Mouse (Mus musculus) megakaryocyte, embryonic 14.5 days (primary cell): ENCODE data around the gene Flcn. TPM values are rescaled to one million over a fixed set of nuclear protein-coding genes. Genes with fewer than 3 reads are reported as not detected.

Source experiments
- H3K27me3 ChIP-seq: replicated peaks from 2 replicates; pipeline ENCODE3; 2012; ENCODE audit warnings: inconsistent platforms
- H3K36me3 ChIP-seq: replicated peaks from 2 replicates; pipeline ENCODE3; 2012; ENCODE audit warnings: low read length, inconsistent platforms, mixed read lengths
- H3K4me1 ChIP-seq: 2 replicates; pipeline ENCODE4 v1.6.1; 2012; ENCODE audit warnings: inconsistent platforms
- H3K4me3 ChIP-seq: replicated peaks from 2 replicates; pipeline ENCODE3; 2012; ENCODE audit warnings: moderate library complexity, mild to moderate bottlenecking, inconsistent platforms
- H3K9me3 ChIP-seq: 2 replicates; pipeline ENCODE4 v1.6.1; 2012; ENCODE audit warnings: inconsistent platforms
- FLI1 ChIP-seq: IDR thresholded peaks from 2 replicates; pipeline ENCODE4 v1.6.1; 2012; ENCODE audit warnings: low read length, inconsistent platforms, mixed read lengths
- GATA1 ChIP-seq: IDR thresholded peaks from 3 replicates; pipeline ENCODE4 v1.6.1; 2012; ENCODE audit warnings: mixed read lengths, low read length, inconsistent platforms, borderline replicate concordance
- polyA plus RNA-seq: library from polyadenylated mRNA; stranded (reverse); fragments of >175 nt; gene quantifications from 2 replicates; pipeline ENCODE4 v1.2.3, GENCODE M21; 2012; ENCODE audit warnings: low replicate concordance; ENCODE audit not compliant: insufficient read depth

Gene Flcn
- polyA plus RNA-seq, 1 experiment, result 19.0 TPM

DNA sequence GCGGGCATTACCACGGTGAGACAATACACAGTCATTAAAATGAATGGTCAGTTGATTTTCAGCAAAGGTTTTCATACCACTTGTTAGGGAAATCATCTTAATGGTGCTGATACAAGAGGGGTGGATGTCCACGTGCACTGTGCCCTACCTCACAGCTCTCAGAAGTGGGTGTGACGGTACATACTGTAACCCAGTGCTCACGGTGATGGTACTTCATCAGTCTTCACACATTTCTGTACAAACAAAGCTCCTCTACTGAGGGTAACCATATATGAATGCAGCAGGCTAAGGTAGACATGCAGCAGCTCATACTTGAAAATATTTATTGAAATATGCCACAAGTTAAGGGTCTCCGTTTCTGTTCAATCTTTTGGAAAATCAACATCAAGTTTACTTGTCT is 26.2 kb downstream of the Flcn start:
- Histone ChIP-seq H3K36me3 (peaks cover 25% of the 10 kb centered on the region), H3K4me1 (peaks cover 58% of the 10 kb centered on the region), H3K27me3 (peaks cover 34% of the 10 kb centered on the region), H3K9me3 (no peaks in the 10 kb centered on the region), H3K4me3 (no peak overlapping the region)
- TF ChIP-seq FLI1 (no peak), GATA1 (no peak)

DNA sequence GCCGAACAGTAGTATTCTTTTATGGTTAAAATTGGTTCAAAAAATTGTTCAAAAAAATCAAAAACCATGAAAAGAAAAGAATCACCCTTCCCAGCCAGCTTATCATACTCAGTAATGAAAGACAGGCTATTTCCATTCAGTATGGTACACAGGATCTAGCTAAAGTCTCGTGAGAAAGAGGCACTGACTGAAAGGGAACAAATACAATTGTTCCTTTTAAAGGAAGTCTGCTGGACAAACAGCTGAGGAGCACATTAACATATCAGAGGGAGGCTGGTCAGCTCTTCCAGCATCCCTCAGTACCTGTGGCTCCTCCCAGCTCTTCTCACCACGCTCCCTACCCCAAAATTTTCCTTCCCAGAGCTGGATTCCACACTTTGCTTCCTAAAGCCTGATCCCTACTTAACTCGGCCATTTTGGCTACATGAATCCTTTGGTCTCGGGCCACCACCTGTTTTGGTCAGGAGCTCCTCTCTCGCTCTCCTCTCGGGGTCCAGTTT is 27.7 kb downstream of the Flcn start:
- Histone ChIP-seq H3K36me3 (peaks cover 38% of the 10 kb centered on the region), H3K27me3 (peaks cover 27% of the 10 kb centered on the region), H3K4me3 (no peak overlapping the region), H3K9me3 (no peaks in the 10 kb centered on the region), H3K4me1 (peaks cover 59% of the 10 kb centered on the region)
- TF ChIP-seq FLI1 (no peak), GATA1 (no peak)

DNA sequence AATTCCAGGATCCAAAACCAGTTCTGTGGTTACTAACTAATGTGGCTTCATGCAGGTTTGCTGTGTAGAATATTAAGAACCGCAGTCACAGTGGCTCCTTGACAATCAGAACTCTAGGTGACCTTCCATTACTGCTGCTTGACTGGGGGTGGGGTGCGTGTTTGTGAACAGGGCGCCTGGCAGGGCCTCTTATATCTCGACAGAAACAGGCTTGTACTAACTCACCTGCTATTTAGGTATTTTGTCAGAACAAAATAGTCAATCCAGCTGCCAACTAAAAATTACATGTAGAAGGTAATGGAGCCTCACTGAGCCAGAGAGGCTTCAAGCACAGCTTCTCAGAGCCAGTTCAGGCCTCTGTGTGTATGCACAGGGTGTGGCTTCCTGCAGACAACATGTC is 29.6 kb downstream of the Flcn start:
- no peak for TF ChIP-seq FLI1
- TF ChIP-seq GATA1, result no peak
- Histone ChIP-seq H3K4me1 (peaks cover 62% of the 10 kb centered on the region), H3K27me3 (peaks cover 10% of the 10 kb centered on the region), H3K4me3 (no peak overlapping the region), H3K9me3 (no peaks in the 10 kb centered on the region), H3K36me3 (peaks cover 57% of the 10 kb centered on the region)

DNA sequence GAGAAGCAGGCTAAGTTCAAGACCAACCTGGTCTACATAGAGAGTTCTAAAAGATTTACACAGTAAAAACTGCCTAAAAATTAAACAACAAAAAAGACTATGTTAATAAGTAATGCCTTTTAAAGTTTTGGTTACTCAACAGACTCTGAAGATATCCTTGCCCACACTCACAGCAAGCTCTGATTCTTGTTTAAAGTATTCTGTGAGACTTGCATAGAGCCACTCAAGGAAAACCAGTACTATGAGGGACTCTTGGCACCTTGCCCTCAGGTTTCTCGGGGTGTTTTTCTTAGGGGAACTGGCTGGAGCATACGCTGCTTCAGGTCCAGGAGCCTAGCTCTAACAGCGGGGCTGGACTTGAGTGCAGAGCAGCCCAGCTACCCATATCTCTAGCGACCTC is 30.4 kb downstream of the Flcn start:
- no peak overlapping the region for H3K4me3 ChIP-seq
- H3K9me3 ChIP-seq, result no peaks in the 10 kb centered on the region
- H3K36me3 ChIP-seq, result peaks cover 64% of the 10 kb centered on the region
- TF ChIP-seq FLI1 (no peak), GATA1 (no peak)
- H3K27me3 ChIP-seq, result peaks cover 2% of the 10 kb centered on the region
- peaks cover 62% of the 10 kb centered on the region for H3K4me1 ChIP-seq

DNA sequence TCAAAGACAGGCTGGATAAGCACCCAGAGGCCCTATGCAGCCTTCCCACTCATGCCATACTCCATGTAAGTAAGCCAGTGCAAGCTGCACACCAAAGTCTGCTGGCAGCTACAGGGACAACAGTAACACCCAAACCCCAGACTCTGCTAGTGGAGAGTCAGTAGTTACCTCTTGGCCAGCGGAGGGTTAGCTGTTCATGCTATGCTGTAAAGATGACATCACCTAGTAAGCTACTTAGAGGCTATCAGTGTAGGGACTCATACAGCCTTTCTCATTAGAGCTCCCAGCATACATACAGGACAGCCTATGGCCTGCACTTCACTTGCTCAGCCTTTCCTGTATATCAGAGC is 31.0 kb downstream of the Flcn start:
- Histone ChIP-seq H3K36me3 (peaks cover 67% of the 10 kb centered on the region), H3K27me3 (no peaks in the 10 kb centered on the region), H3K9me3 (no peaks in the 10 kb centered on the region), H3K4me1 (peaks cover 65% of the 10 kb centered on the region), H3K4me3 (no peak overlapping the region)
- TF ChIP-seq GATA1 (no peak), FLI1 (no peak)

DNA sequence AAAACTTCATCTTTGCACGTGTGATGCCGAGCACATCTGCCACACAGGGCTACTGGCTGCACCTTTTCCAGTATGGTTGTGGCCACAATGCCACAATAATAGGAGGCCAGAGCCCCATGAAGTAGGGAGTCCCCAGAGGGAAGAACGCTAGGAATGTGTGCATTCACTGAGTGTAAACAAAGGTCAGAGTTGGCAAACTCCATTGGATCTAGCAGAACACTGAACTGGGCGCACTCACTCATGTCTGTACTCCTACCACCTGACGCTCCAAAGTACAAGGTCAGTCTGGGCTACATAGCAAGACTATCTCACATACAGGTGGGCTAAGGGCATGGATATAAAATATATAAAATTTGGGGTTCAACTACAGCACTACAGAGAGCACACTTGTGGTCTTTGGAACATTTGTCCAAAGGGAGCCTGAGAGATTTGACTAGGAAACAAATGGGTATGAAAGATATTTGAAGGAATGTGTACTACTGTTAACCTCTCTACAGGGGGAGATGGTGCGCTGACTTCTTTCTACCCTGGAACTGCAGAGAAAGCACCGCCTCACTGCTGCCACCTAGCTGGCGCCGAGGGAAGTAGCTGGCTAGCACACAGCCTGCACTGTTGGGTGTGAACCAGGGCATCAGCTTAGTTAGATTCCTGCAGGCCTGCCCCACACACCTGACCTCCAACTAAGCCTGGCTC is 31.5 kb downstream of the Flcn start:
- no peak for TF ChIP-seq FLI1
- Histone ChIP-seq H3K9me3 (no peaks in the 10 kb centered on the region), H3K27me3 (no peaks in the 10 kb centered on the region), H3K4me1 (peaks cover 70% of the 10 kb centered on the region), H3K4me3 (no peak overlapping the region), H3K36me3 (peaks cover 72% of the 10 kb centered on the region)

DNA sequence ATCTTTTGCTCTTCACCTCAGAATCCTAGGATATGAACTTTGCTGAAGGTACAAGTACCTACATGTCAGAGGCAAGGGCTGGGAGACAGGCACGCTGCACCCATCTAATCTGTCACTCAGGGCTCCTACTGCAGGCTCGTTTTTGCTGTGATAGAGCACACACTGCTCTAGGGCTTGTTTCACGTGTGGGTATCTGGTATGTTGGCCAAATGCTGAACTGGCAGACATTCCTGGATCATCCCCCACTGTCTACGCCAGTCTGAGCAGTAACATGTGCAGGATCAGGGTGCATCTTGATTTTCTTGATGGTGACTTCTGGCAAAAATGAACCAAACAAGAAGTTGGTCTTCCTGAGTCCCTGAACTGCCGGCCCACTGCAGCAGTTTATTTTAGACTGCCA is 32.6 kb downstream of the Flcn start:
- H3K4me1 ChIP-seq, result peaks cover 81% of the 10 kb centered on the region
- no peak for TF ChIP-seq GATA1
- TF ChIP-seq FLI1, result no peak
- H3K36me3 ChIP-seq, result peaks cover 82% of the 10 kb centered on the region
- no peak overlapping the region for H3K4me3 ChIP-seq
- H3K27me3 ChIP-seq, result no peaks in the 10 kb centered on the region
- H3K9me3 ChIP-seq, result no peaks in the 10 kb centered on the region

DNA sequence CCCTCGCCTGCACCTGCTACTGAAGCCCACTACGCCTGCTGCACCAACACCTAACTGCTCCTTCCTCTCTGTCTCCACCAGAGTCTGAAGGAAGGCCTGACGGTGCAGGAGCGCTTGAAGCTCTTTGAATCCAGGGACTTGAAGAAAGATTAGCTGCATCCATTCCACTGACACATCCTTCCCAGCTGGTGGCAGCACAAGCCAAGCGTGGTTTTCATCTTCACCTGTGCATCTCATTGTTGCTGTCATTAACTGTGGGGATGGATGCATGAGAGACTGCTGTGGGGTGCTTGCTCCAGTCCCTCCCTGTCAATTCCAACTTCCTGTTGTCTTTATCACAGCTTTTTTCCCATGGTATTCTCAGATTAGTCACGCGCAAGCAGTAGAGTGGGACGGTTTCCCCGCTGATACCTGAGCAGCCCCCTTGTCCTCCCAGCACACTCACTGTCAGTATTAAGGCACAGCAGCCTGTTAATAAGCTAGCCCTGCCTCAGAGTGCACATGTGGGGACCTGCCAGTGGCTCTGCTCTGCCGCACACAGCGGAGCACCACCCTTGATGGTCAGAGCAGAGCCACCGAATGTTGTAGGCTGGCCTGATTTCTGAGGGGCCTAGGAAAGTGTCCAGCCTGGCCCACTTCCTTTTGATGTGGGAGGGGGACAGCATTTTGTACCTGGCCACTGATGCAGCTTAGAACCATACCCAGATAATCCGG is 34.2 kb downstream of the Flcn start:
- H3K4me1 ChIP-seq, result peaks cover 94% of the 10 kb centered on the region
- TF ChIP-seq FLI1 (no peak), GATA1 (no peak)
- peaks cover 93% of the 10 kb centered on the region for H3K36me3 ChIP-seq
- H3K9me3 ChIP-seq, result no peaks in the 10 kb centered on the region
- peak overlapping the region; percentile 8 for H3K4me3 ChIP-seq
- H3K27me3 ChIP-seq, result no peaks in the 10 kb centered on the region

DNA sequence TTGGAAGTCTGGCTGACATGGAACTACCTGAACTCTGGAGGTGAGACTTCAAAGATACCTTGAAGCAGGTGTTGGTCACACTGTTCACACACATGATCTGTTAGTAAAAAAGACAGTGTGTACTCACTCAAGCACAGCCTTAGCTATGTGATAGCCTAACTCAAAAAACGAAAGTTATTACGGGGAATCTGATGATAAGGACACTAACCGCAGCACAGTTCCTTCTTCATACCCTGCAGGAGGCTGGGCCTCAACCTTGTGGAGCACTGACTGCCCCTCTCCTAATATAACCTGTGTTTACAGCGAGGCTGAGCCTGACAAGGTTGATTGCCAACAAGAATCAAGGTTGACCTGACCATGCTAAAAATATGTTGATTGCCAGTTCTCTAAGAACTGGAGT is 35.3 kb downstream of the Flcn start:
- H3K4me3 ChIP-seq, result no peak overlapping the region
- H3K27me3 ChIP-seq, result no peaks in the 10 kb centered on the region
- peaks cover 95% of the 10 kb centered on the region for H3K4me1 ChIP-seq
- peaks cover 94% of the 10 kb centered on the region for H3K36me3 ChIP-seq
- no peaks in the 10 kb centered on the region for H3K9me3 ChIP-seq
- TF ChIP-seq GATA1 (no peak), FLI1 (no peak)

DNA sequence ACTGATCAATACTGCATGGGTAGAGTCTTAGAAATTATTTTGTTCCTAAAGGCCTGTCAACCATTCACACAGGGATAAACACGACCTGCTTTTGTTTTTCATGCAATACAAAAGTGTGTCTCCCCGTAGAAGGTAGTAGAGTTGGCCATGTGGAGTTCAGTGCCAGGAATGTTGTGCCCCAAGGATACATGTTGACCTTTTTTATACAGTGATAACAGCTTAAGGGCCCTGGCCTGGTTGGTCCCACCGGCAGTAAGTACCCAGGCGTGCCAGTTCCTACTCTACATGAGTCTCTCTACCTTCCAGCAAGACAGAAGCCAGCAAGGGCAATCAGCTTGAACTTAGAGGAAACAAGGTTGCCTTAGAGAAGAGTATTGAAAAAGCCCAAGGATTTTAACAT is 36.9 kb downstream of the Flcn start:
- Histone ChIP-seq H3K4me1 (peaks cover 98% of the 10 kb centered on the region), H3K27me3 (no peaks in the 10 kb centered on the region), H3K9me3 (no peaks in the 10 kb centered on the region), H3K36me3 (peaks cover 97% of the 10 kb centered on the region), H3K4me3 (no peak overlapping the region)
- TF ChIP-seq FLI1, result no peak
- TF ChIP-seq GATA1, result no peak

DNA sequence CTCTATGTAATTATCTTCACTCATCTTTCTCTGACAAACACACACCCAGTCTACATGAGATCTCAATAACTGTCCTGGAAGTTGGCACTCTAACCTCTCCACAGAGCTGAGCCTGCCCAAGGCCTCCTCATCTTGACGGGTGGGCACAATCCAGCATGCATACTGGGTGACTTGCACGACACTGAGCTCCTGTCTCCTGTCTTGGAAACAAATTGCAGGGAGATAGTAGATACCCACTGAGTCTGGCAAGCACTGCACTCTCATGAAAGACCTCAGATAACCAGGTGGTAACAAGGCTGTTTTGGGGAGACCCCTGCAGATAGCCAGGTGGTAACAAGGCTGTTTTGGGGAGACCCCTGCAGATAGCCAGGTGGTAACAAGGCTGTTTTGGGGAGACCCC is 37.5 kb downstream of the Flcn start:
- H3K9me3 ChIP-seq, result no peaks in the 10 kb centered on the region
- TF ChIP-seq FLI1, result no peak
- TF ChIP-seq GATA1, result no peak
- peaks cover 98% of the 10 kb centered on the region for H3K36me3 ChIP-seq
- H3K4me1 ChIP-seq, result peaks cover 100% of the 10 kb centered on the region
- no peak overlapping the region for H3K4me3 ChIP-seq
- no peaks in the 10 kb centered on the region for H3K27me3 ChIP-seq
